Comparison of ENCODE assay signal across 12 mouse cellular contexts in genomic region chr11:98956340-98956739, GRCm38 (mm10). TPM values are rescaled to one million over a fixed set of nuclear protein-coding genes. Genes with fewer than 3 reads are reported as not detected.
"Had no signal": no experiment of that assay in that cellular context is flagged by ENCODE, and none has a peak within 500 bp of the region (broad histone marks: within the 10 kb centered on the region; RNA-seq: fewer than 3 reads in every experiment).

No protein-coding gene starts in this region.

- ATAC-seq: liver, embryonic 12.5 days; midbrain, embryonic 13.5 days had no signal

- H3K36me3 ChIP-seq: liver, embryonic 15.5 days; midbrain, embryonic 13.5 days had no signal

- H3K4me3 ChIP-seq: limb, embryonic 13.5 days; liver, embryonic 12.5 days; liver, embryonic 15.5 days; lung, embryonic 15.5 days; megakaryocyte, embryonic 14.5 days; midbrain, embryonic 10.5 days; midbrain, embryonic 13.5 days had no signal

- H3K27me3 ChIP-seq: limb, embryonic 13.5 days; lung, embryonic 15.5 days had no signal

- H3K9me3 ChIP-seq: limb, embryonic 10.5 days; limb, embryonic 13.5 days; liver, embryonic 12.5 days; liver, embryonic 15.5 days; lung, embryonic 15.5 days; megakaryocyte, embryonic 14.5 days; midbrain, embryonic 10.5 days; midbrain, embryonic 13.5 days had no signal

- H3K9ac ChIP-seq: limb, embryonic 13.5 days; liver, embryonic 12.5 days; liver, embryonic 15.5 days; lung, embryonic 15.5 days; midbrain, embryonic 13.5 days had no signal

- H3K27ac ChIP-seq: liver, embryonic 15.5 days; midbrain, embryonic 13.5 days had no signal

- H3K4me2 ChIP-seq: limb, embryonic 13.5 days; liver, embryonic 12.5 days; liver, embryonic 15.5 days; lung, embryonic 15.5 days; midbrain, embryonic 13.5 days had no signal

- DNase-seq: kidney, adult 8-10 months; liver; lung, adult 18-20 months; lung, postnatal 36 days had no signal

RNA-seq across cellular contexts. Expression of gene Gjd3, which starts 26.5 kb away (rescaled TPM):
- polyA plus RNA-seq: liver, embryonic 12.5 days; liver, embryonic 15.5 days; midbrain, embryonic 10.5 days had no signal
